Mouse (Mus musculus) MEL (cell line): ENCODE data around the gene Fundc2. TPM values are rescaled to one million over a fixed set of nuclear protein-coding genes. Genes with fewer than 3 reads are reported as not detected.

Experiments used
- DNase-seq: peaks from one replicate; pipeline ENCODE4 v3.0.0; 2011; ENCODE audit warnings: low read depth, low spot score
- H3K27ac ChIP-seq: 2 replicates; pipeline ENCODE4 v1.5.1; 2012; ENCODE audit warnings: low read depth, mild to moderate bottlenecking, control low read depth, low read length, moderate library complexity; ENCODE audit not compliant: control insufficient read depth
- H3K27me3 ChIP-seq, 2 experiments: fragments of 150-350 bp in 1 of 2; sonication (generic) in 1 of 2; 2 replicates each; pipeline ENCODE4 v1.6.1; 2012; ENCODE audit warnings: low read length in 2 of 2, mild to moderate bottlenecking in 2 of 2, improper control_type of control experiment in 1 of 2, moderate library complexity in 1 of 2; ENCODE audit not compliant: insufficient read depth in 2 of 2, control insufficient read depth in 1 of 2
- H3K36me3 ChIP-seq, 2 experiments: 2 replicates each; pipeline ENCODE4 v1.6.1; 2012 to 2014; ENCODE audit warnings: low read length in 2 of 2, improper control_type of control experiment in 1 of 2, inconsistent platforms in 1 of 2, mild to moderate bottlenecking in 1 of 2; ENCODE audit not compliant: insufficient read depth in 2 of 2, control insufficient read depth in 1 of 2
- H3K4me1 ChIP-seq, 2 experiments: fragments of 150-350 bp in 1 of 2; sonication (generic) in 1 of 2; 2 replicates each; pipeline ENCODE4 v1.6.1; 2012; ENCODE audit warnings: low read length in 2 of 2, improper control_type of control experiment in 1 of 2, mild to moderate bottlenecking in 1 of 2; ENCODE audit not compliant: insufficient read depth in 2 of 2, control insufficient read depth in 1 of 2
- H3K4me3 ChIP-seq, 2 experiments: fragments of 150-350 bp in 1 of 2; sonication (generic) in 1 of 2; 2 replicates each; pipeline ENCODE4 v1.5.1; 2012; ENCODE audit warnings: low read depth in 2 of 2, low read length in 2 of 2, mild to moderate bottlenecking in 2 of 2, moderate library complexity in 2 of 2, control low read depth in 1 of 2, improper control_type of control experiment in 1 of 2; ENCODE audit not compliant: control insufficient read depth in 1 of 2, insufficient read depth in 1 of 2
- H3K79me2 ChIP-seq: 2 replicates; pipeline ENCODE4 v1.6.1; 2012; ENCODE audit warnings: mild to moderate bottlenecking, low read length, moderate library complexity; ENCODE audit not compliant: control insufficient read depth, poor library complexity, insufficient read depth
- H3K9ac ChIP-seq: 2 replicates; pipeline ENCODE4 v1.6.1; 2012; ENCODE audit warnings: low read depth, mild to moderate bottlenecking, control low read depth, low read length, moderate library complexity; ENCODE audit not compliant: control insufficient read depth, poor library complexity, severe bottlenecking
- H3K9me3 ChIP-seq: fragments of 150-350 bp; sonication (generic); replicated peaks from 2 replicates; pipeline ENCODE4 v1.6.1; 2012; ENCODE audit warnings: mild to moderate bottlenecking, low read length, improper control_type of control experiment, moderate library complexity; ENCODE audit not compliant: insufficient read depth
- CHD2 ChIP-seq: IDR thresholded peaks from 2 replicates; pipeline ENCODE4 v1.6.1; 2011; ENCODE audit warnings: low read length, improper control_type of control experiment
- CTCF ChIP-seq, 3 experiments: IDR thresholded peaks in 2 of 3; conservative IDR thresholded peaks in 1 of 3; 2 replicates each; pipeline ENCODE4 v1.5.1; 2011 to 2012; ENCODE audit warnings: low read length in 3 of 3, low read depth in 2 of 3, mild to moderate bottlenecking in 2 of 3, improper control_type of control experiment in 1 of 3, inconsistent platforms in 1 of 3, mixed read lengths in 1 of 3, moderate library complexity in 1 of 3; ENCODE audit not compliant: control insufficient read depth in 1 of 3, insufficient read depth in 1 of 3, poor library complexity in 1 of 3, severe bottlenecking in 1 of 3
- E2F4 ChIP-seq: IDR thresholded peaks from 2 replicates; pipeline ENCODE4 v1.6.1; 2011; ENCODE audit warnings: low read depth, low read length, improper control_type of control experiment, borderline replicate concordance
- ETS1 ChIP-seq: IDR thresholded peaks from 2 replicates; pipeline ENCODE4 v1.6.1; 2012; ENCODE audit warnings: low read depth, mild to moderate bottlenecking, inconsistent platforms, low read length, improper control_type of control experiment, moderate library complexity
- GABPA ChIP-seq: IDR thresholded peaks from 2 replicates; pipeline ENCODE4 v1.6.1; 2012; ENCODE audit warnings: low read depth, mild to moderate bottlenecking, inconsistent platforms, low read length, improper control_type of control experiment, moderate library complexity
- HCFC1 ChIP-seq: IDR thresholded peaks from 2 replicates; pipeline ENCODE4 v1.6.1; 2012; ENCODE audit warnings: low read depth, mild to moderate bottlenecking, inconsistent platforms, low read length, improper control_type of control experiment, moderate library complexity
- MAZ ChIP-seq: IDR thresholded peaks from 2 replicates; pipeline ENCODE4 v1.6.1; 2012; ENCODE audit warnings: low read depth, mild to moderate bottlenecking, inconsistent platforms, low read length, improper control_type of control experiment
- MXI1 ChIP-seq: IDR thresholded peaks from 2 replicates; pipeline ENCODE4 v1.6.1; 2011; ENCODE audit warnings: mild to moderate bottlenecking, low read depth, low read length, improper control_type of control experiment
- MYB ChIP-seq: IDR thresholded peaks from 2 replicates; pipeline ENCODE4 v1.6.1; 2011; ENCODE audit warnings: mild to moderate bottlenecking, low read depth, low read length, improper control_type of control experiment
- NRF1 ChIP-seq: IDR thresholded peaks from 2 replicates; pipeline ENCODE4 v1.6.1; 2014; ENCODE audit warnings: low read depth, mild to moderate bottlenecking, inconsistent platforms, low read length, improper control_type of control experiment, moderate library complexity; ENCODE audit not compliant: poor library complexity, insufficient read depth, severe bottlenecking
- POLR2AphosphoS5 ChIP-seq: IDR thresholded peaks from 2 replicates; pipeline ENCODE4 v1.6.1; 2012; ENCODE audit warnings: low read depth, borderline replicate concordance, mild to moderate bottlenecking, inconsistent platforms, low read length, moderate library complexity, mixed read lengths
- RAD21 ChIP-seq: IDR thresholded peaks from 2 replicates; pipeline ENCODE4 v1.6.1; 2011; ENCODE audit warnings: mild to moderate bottlenecking, low read depth, low read length, improper control_type of control experiment
- SIN3A ChIP-seq: IDR thresholded peaks from 2 replicates; pipeline ENCODE4 v1.6.1; 2012; ENCODE audit warnings: low read length, improper control_type of control experiment, inconsistent platforms
- SMC3 ChIP-seq: IDR thresholded peaks from 2 replicates; pipeline ENCODE4 v1.6.1; 2011; ENCODE audit warnings: low read depth, low read length, improper control_type of control experiment
- TAL1 ChIP-seq: IDR thresholded peaks from 2 replicates; pipeline ENCODE4 v1.6.1; 2012; ENCODE audit warnings: mild to moderate bottlenecking, inconsistent platforms, low read length, moderate library complexity, mixed read lengths
- TBP ChIP-seq: IDR thresholded peaks from 2 replicates; pipeline ENCODE4 v1.8.0; 2011; ENCODE audit warnings: low read depth, low read length, improper control_type of control experiment
- TCF12 ChIP-seq: IDR thresholded peaks from 2 replicates; pipeline ENCODE4 v1.6.1; 2014; ENCODE audit warnings: low read depth, mild to moderate bottlenecking, inconsistent platforms, low read length, improper control_type of control experiment, moderate library complexity
- UBTF ChIP-seq: IDR thresholded peaks from 2 replicates; pipeline ENCODE4 v1.6.1; 2012; ENCODE audit warnings: low read depth, mild to moderate bottlenecking, inconsistent platforms, low read length, improper control_type of control experiment, moderate library complexity, borderline replicate concordance; ENCODE audit not compliant: insufficient read depth
- USF1 ChIP-seq: IDR thresholded peaks from 2 replicates; pipeline ENCODE4 v1.6.1; 2014; ENCODE audit warnings: low read depth, mild to moderate bottlenecking, inconsistent platforms, low read length, improper control_type of control experiment, moderate library complexity
- USF2 ChIP-seq, 2 experiments: IDR thresholded peaks; 2 replicates each; pipeline ENCODE4 v1.6.1; 2011 to 2012; ENCODE audit warnings: improper control_type of control experiment in 2 of 2, low read length in 2 of 2, borderline replicate concordance in 1 of 2, inconsistent platforms in 1 of 2, low read depth in 1 of 2, mild to moderate bottlenecking in 1 of 2; ENCODE audit not compliant: insufficient read depth in 1 of 2
- ZKSCAN1 ChIP-seq: IDR thresholded peaks from 2 replicates; pipeline ENCODE4 v1.6.1; 2012; ENCODE audit warnings: low read depth, mild to moderate bottlenecking, inconsistent platforms, low read length, improper control_type of control experiment, moderate library complexity
- ZMIZ1 ChIP-seq: IDR thresholded peaks from 2 replicates; pipeline ENCODE4 v1.6.1; 2012; ENCODE audit warnings: low read depth, mild to moderate bottlenecking, inconsistent platforms, low read length, improper control_type of control experiment, moderate library complexity
- ZNF384 ChIP-seq: IDR thresholded peaks from 2 replicates; pipeline ENCODE4 v1.6.1; 2012; ENCODE audit warnings: low read depth, mild to moderate bottlenecking, inconsistent platforms, low read length, improper control_type of control experiment
- polyA plus RNA-seq, 2 experiments: library from polyadenylated mRNA; stranded (reverse) in 1 of 2; unstranded in 1 of 2; fragments of >175 nt in 1 of 2; fragments of >200 nt in 1 of 2; gene quantifications; 2 replicates each; pipeline versions ENCODE4 v1.2.1 to v1.2.4; 2012; ENCODE audit warnings: low replicate concordance in 2 of 2, low read depth in 1 of 2; ENCODE audit not compliant: insufficient read length in 2 of 2, insufficient read depth in 1 of 2, missing spikeins in 1 of 2
- total RNA-seq: library from RNA; depleted of rRNA; stranded (reverse); fragments of 300-350 nt; gene quantifications from 2 replicates; pipeline ENCODE4 v1.2.3, GENCODE M21; 2012

The Fundc2 gene
- total and polyA plus RNA-seq, 3 experiments = 18.0 to 41.5 TPM; not detected in 1

DNA sequence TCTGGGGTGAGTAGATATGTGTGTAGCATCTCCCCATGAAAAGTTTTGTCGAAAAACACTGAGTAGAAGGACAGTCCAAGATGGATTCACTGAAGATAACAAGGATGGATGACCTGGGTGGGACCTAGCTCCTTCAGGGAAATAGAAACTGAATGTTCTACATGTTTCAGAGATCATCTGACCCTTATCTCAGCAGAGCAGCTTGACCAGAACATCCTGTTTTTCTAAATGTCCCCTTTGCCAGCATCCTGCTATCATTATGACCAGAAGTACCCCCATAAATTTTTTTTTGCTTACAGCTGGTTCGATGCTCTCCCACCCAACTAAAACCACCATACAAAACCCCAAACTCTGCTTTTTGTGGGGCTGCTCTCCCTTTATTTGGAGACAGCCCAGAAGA is 20.5 kb downstream of the Fundc2 start (continued):
- no peak for TF ChIP-seq NRF1
- no peak for TF ChIP-seq CHD2
- no peak for TF ChIP-seq GABPA
- peak; percentile 60; the same call in 1 of the 2 replicates for TF ChIP-seq USF1
- TF ChIP-seq ZKSCAN1 = no peak
- TF ChIP-seq RAD21 = no peak
- TF ChIP-seq CTCF (IDR thresholded peaks at IDR 0.05 in 2 of 3, conservative IDR thresholded peaks at IDR 0.05 in 1 of 3; ENCODE audit: control insufficient read depth in 1 of 3, insufficient read depth in 1 of 3, low read depth in 2 of 3, low read length in 3 of 3, poor library complexity in 1 of 3, severe bottlenecking in 1 of 3) = no peak
- no peak for TF ChIP-seq MXI1
- TF ChIP-seq TAL1 = peak; percentile 93
- TF ChIP-seq TBP = no peak
- TF ChIP-seq MYB = no peak
- no peak for TF ChIP-seq SMC3
- no peak for TF ChIP-seq ZMIZ1
- TF ChIP-seq HCFC1 = no peak
- TF ChIP-seq ZNF384 = peak; percentile 85
- TF ChIP-seq MAZ = no peak
- TF ChIP-seq, all 39 proteins: peak for 8

DNA sequence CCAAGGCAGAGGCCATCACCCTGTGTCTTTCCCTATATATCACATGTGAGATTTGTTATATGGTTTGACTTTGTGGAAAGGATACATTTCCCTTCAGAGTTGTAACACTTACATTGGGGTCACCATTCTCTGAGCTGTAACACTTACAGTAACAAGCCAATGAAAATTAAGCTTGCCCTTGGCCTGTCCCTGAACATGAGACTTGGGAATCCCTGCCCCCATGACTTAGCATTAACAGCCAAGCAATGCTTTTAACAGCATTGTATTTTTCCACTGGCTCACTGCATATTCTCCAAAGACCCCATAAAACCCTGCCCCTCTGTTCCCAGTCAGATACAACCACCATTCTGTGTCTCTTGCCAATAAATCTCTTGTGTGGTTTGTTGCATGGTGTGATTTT is 21.2 kb downstream of the Fundc2 start:
- Histone ChIP-seq H3K9ac (no peak overlapping the region), H3K4me1 (peaks cover 0 to 7% of the 10 kb centered on the region in 2 experiments; a peak in 3 of 4 replicates), H3K9me3 (no peaks in the 10 kb centered on the region), H3K36me3 (peaks cover 2 to 10% of the 10 kb centered on the region in 2 experiments; a peak in 3 of 4 replicates), H3K4me3 (no peak overlapping the region), H3K27ac (peak overlapping the region; percentile 47), H3K79me2 (no peaks in the 10 kb centered on the region), H3K27me3 (no peaks in the 10 kb centered on the region)
- DNase-seq = no peak
- no peak for TF ChIP-seq NRF1
- TF ChIP-seq RAD21 = no peak
- TF ChIP-seq USF2 (IDR thresholded peaks at IDR 0.05; ENCODE audit: borderline replicate concordance in 1 of 2, insufficient read depth in 1 of 2, low read depth in 1 of 2, low read length in 2 of 2) = no peak
- no peak for TF ChIP-seq E2F4
- no peak for TF ChIP-seq TCF12
- no peak for TF ChIP-seq POLR2AphosphoS5
- TF ChIP-seq ETS1 = no peak
- no peak for TF ChIP-seq CTCF (IDR thresholded peaks at IDR 0.05 in 2 of 3, conservative IDR thresholded peaks at IDR 0.05 in 1 of 3; ENCODE audit: control insufficient read depth in 1 of 3, insufficient read depth in 1 of 3, low read depth in 2 of 3, low read length in 3 of 3, poor library complexity in 1 of 3, severe bottlenecking in 1 of 3)
- TF ChIP-seq UBTF = no peak
- no peak for TF ChIP-seq SIN3A
- no peak for TF ChIP-seq ZKSCAN1
